Mouse (Mus musculus): Measurements from ENCODE around the gene Rbm18.

The Rbm18 gene

DNA sequence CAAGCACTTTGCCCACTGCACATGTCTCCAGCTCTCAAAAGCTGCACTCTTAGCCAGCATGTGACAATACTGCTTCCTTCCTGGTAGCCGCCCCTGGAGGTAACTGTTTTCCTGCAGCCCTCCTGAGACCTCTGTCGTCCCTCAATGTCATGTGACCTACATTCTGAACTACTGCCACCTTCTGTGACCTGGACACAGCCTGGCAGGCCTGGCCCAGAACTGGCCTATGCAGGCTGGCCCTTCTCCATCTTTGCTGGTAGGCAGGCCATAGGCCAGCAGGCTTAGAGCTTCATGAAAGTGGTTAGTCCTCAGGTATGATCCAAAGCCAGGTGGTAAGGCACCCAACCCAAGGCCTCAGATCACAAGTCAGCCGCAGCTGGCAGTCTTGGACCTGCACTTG is 62.8 kb downstream of the Rbm18 start:
- no peak for DNase-seq (ENCODE audit: low spot score in 2 of 2)

GRCm38 (mm10) chr2:36071660-36072305 is 64.8 kb downstream of the Rbm18 start:
- DNase-seq (ENCODE audit: low spot score in 2 of 2) = no peak

DNA sequence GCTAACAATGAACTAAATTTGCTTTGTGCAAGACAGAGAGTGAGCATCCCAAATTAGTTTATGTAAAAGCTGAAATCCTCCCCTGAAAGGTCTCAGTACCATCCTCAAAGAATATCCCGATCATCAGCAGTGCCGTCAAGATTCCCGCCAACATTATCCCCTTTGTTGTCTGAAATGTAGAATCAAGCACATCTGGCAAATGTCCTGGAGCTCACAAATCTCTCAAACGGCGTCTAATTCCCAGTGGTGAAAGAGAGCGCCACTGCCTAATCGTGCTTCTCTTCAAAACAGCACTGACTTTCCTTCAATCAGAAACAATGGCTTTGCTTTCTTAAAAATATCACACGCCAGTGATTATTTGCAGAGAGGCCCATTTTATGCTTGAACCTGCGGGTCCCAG is 69.4 kb downstream of the Rbm18 start:
- DNase-seq (ENCODE audit: low spot score in 2 of 2) = no peak

All from right cerebral cortex, postnatal 10 days (tissue).